Mouse (Mus musculus) myocyte (in vitro differentiated cells): ENCODE measurements around the gene Rbm39. TPM values are rescaled to one million over a fixed set of nuclear protein-coding genes. Genes with fewer than 3 reads are reported as not detected.

ENCODE experiments used
- H3K27me3 ChIP-seq: one replicate; pipeline ENCODE4 v1.6.1; 2011; ENCODE audit not compliant: control insufficient read depth, insufficient read depth, insufficient read length
- H3K36me3 ChIP-seq: one replicate; pipeline ENCODE4 v1.6.1; 2011; ENCODE audit not compliant: control insufficient read depth, insufficient read depth
- H3K4me2 ChIP-seq: one replicate; pipeline ENCODE4 v1.6.1; 2011; ENCODE audit warnings: low read depth, control low read depth
- H3K4me3 ChIP-seq: one replicate; pipeline ENCODE4 v1.5.1; 2011; ENCODE audit warnings: mild to moderate bottlenecking, control low read depth, moderate library complexity
- H3K79me2 ChIP-seq: one replicate; pipeline ENCODE4 v1.6.1; 2011; ENCODE audit not compliant: control insufficient read depth, insufficient read depth
- H3ac ChIP-seq: one replicate; pipeline ENCODE4 v1.6.1; 2011; ENCODE audit not compliant: control insufficient read depth, insufficient read length
- CEBPB ChIP-seq: IDR thresholded peaks from 2 replicates; pipeline ENCODE4 v1.6.1; 2011; ENCODE audit warnings: mild to moderate bottlenecking, moderate library complexity; ENCODE audit not compliant: poor library complexity, insufficient read depth, severe bottlenecking
- E2F4 ChIP-seq: IDR thresholded peaks from one replicate; pipeline ENCODE4 v1.6.1; 2011; ENCODE audit warnings: mild to moderate bottlenecking, control low read depth, moderate library complexity; ENCODE audit not compliant: insufficient read depth
- MAX ChIP-seq: IDR thresholded peaks from one replicate; pipeline ENCODE4 v1.6.1; 2011; ENCODE audit warnings: low read depth, mild to moderate bottlenecking, control low read depth
- MYOD1 ChIP-seq, 3 experiments: IDR thresholded peaks; one replicate each; pipeline ENCODE4 v1.6.1; 2011; ENCODE audit warnings: control low read depth in 2 of 3, low read depth in 2 of 3, mild to moderate bottlenecking in 2 of 3, moderate library complexity in 1 of 3; ENCODE audit not compliant: insufficient read length in 2 of 3, control insufficient read depth in 1 of 3
- MYOG ChIP-seq, 3 experiments: IDR thresholded peaks; one replicate each; pipeline ENCODE4 v1.6.1; 2011; ENCODE audit warnings: control low read depth in 2 of 3, low read depth in 2 of 3, mild to moderate bottlenecking in 2 of 3; ENCODE audit not compliant: insufficient read length in 2 of 3, control insufficient read depth in 1 of 3, insufficient read depth in 1 of 3
- POLR2A ChIP-seq: IDR thresholded peaks from one replicate; pipeline ENCODE4 v1.6.1; 2011; ENCODE audit warnings: low read depth, mild to moderate bottlenecking, control low read depth, moderate library complexity; ENCODE audit not compliant: insufficient read length
- POLR2AphosphoS2 ChIP-seq: IDR thresholded peaks from one replicate; pipeline ENCODE4 v1.6.1; 2011; ENCODE audit warnings: low read depth, control low read depth; ENCODE audit not compliant: insufficient read length
- REST ChIP-seq: IDR thresholded peaks from one replicate; pipeline ENCODE4 v1.6.1; 2011; ENCODE audit warnings: mild to moderate bottlenecking, control low read depth, moderate library complexity; ENCODE audit not compliant: insufficient read depth, insufficient read length
- SRF ChIP-seq: IDR thresholded peaks from one replicate; pipeline ENCODE4 v1.6.1; 2011; ENCODE audit warnings: low read depth; ENCODE audit not compliant: control insufficient read depth, insufficient read length
- TCF12 ChIP-seq: IDR thresholded peaks from one replicate; pipeline ENCODE4 v1.6.1; 2011; ENCODE audit warnings: mild to moderate bottlenecking, control low read depth; ENCODE audit not compliant: poor library complexity, insufficient read depth, severe bottlenecking
- TCF3 ChIP-seq: IDR thresholded peaks from one replicate; pipeline ENCODE4 v1.6.1; 2011; ENCODE audit warnings: low read depth, control low read depth; ENCODE audit not compliant: insufficient read length
- USF1 ChIP-seq: IDR thresholded peaks from one replicate; pipeline ENCODE4 v1.6.1; 2011; ENCODE audit warnings: low read depth, mild to moderate bottlenecking, control low read depth, moderate library complexity
- polyA plus RNA-seq: library from polyadenylated mRNA; unstranded; fragments of >200 nt; fragmentation: generic; extraction: Trizol; gene quantifications from one replicate; pipeline ENCODE4 v1.2.1, GENCODE M21; 2012; ENCODE audit warnings: missing spikeins

Rbm39 gene
- polyA plus RNA-seq, 1 experiment = 53.7 TPM

DNA sequence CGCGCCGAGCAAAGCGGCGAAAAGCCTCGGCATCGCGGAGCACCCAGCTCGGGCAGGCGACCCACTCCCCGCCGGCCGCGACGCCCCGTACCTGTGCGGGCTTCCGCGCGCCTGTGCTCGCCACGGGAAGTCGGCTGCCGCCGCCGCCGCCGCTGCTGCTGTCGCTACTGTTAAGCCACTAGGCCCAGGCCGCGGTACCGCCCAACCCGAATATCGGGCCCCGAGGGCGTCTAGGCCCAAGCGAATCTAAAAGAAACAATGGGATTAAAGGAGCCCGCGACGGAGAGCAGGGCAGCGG lies 293 bp downstream of the Rbm39 start:
- Histone ChIP-seq H3K27me3 (no peaks in the 10 kb centered on the region), H3K36me3 (peaks cover 42% of the 10 kb centered on the region), H3K4me2 (no peak overlapping the region), H3K79me2 (peaks cover 59% of the 10 kb centered on the region), H3ac (peak overlapping the region; percentile 77), H3K4me3 (peak overlapping the region; percentile 97)
- TF ChIP-seq MYOG (IDR thresholded peaks at IDR 0.05; ENCODE audit: control insufficient read depth in 1 of 3, insufficient read depth in 1 of 3, insufficient read length in 2 of 3, low read depth in 2 of 3) = no peak
- TF ChIP-seq CEBPB = no peak
- TF ChIP-seq TCF3 = no peak
- TF ChIP-seq REST = no peak
- TF ChIP-seq SRF = no peak

DNA sequence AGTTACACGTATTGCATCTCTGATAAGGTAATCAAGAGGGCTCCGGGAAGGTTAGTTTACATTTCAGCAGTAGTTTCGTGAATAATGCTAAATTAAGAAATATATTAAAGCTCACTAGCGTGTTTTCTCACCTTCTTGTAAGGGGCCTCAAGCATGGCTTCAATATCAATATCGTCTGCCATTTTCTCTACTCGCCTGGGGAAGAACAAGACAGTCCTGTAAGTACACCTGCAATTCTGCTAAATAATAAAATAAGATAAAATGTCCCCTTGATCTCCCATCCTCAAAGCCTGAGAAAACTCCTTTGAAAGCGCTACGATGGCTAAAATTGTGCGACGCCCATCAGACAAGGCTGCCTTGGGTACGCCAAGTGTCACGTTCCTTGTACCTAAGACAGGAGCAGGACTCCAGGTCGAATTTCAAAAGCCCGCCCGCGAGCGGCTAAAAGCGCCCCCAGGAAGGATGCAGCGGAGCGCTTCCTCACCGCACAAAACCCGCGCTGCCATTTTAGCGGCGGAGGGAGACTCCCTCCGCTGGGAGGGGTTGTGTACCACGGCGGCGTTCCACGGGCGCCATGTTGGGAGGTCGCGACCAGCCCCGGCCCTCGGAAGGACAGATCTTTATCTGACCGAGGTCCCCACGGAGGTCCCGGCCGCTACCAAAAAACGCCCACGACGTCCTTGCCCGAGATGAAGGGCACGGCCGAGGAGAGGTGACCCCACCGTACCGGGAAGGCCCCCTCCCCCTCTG lies 817 bp downstream of the Rbm39 start:
- no peaks in the 10 kb centered on the region for H3K27me3 ChIP-seq
- peaks cover 64% of the 10 kb centered on the region for H3K79me2 ChIP-seq
- peak overlapping the region; percentile 93 for H3K4me2 ChIP-seq
- peak overlapping the region; percentile 77 for H3ac ChIP-seq
- peaks cover 47% of the 10 kb centered on the region for H3K36me3 ChIP-seq
- peak; percentile 25 for TF ChIP-seq POLR2A
- TF ChIP-seq MAX = no peak
- TF ChIP-seq MYOD1 (IDR thresholded peaks at IDR 0.05; ENCODE audit: control insufficient read depth in 1 of 3, insufficient read length in 2 of 3, low read depth in 2 of 3) = no peak
- peak; percentile 43 for TF ChIP-seq E2F4
- H3K4me3 ChIP-seq = peak overlapping the region; percentile 97

DNA sequence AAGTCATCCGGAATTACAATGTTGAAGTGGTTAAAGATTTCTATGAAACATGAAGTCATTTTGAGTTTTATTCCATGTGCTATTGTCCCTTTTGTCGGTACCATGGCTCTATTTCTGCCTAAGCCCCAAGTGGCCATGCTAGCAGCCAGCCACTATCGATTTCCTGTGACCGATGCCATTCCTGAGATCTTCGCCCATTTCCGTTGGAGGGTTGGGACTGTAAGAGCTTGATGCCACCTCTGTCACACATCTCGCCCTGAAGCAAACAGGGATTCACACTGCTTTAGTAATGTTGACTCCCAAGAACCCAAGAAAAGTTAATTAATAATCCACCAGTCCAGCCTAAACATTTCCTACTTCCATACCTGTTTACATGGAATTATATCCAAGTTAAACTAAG lies 2.4 kb downstream of the Rbm39 start:
- no peaks in the 10 kb centered on the region for H3K27me3 ChIP-seq
- TF ChIP-seq TCF12 (no peak), USF1 (no peak), POLR2A (no peak), E2F4 (no peak), MYOG (IDR thresholded peaks at IDR 0.05; ENCODE audit: control insufficient read depth in 1 of 3, insufficient read depth in 1 of 3, insufficient read length in 2 of 3, low read depth in 2 of 3) (no peak), MYOD1 (IDR thresholded peaks at IDR 0.05; ENCODE audit: control insufficient read depth in 1 of 3, insufficient read length in 2 of 3, low read depth in 2 of 3) (no peak), MAX (no peak), CEBPB (no peak), REST (no peak), SRF (no peak), POLR2AphosphoS2 (no peak), TCF3 (no peak)
- H3K36me3 ChIP-seq = peaks cover 62% of the 10 kb centered on the region
- peak overlapping the region; percentile 93 for H3K4me2 ChIP-seq
- H3ac ChIP-seq = no peak overlapping the region
- H3K79me2 ChIP-seq = peaks cover 80% of the 10 kb centered on the region
- H3K4me3 ChIP-seq = peak overlapping the region; percentile 97

DNA sequence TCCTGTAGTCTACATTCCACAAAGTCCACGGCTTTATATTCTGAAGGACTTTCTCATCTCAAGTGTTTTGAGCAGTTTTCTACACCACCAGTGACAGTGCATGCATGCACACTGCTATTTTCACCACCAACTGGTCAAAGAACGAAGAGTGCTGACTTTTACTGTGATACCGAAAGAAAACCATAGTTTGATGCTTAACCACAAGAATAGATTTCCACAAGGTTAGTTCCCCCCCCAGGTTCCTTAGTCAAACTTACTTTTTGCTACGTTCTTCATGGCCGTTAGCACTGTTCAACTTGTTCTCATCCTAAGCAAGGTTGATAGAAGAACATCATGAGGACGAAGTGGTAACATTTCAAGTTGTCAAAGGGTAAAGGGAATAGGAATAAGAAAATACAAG lies 3.0 kb downstream of the Rbm39 start:
- Histone ChIP-seq H3ac (no peak overlapping the region), H3K27me3 (no peaks in the 10 kb centered on the region), H3K4me2 (peak overlapping the region; percentile 93), H3K79me2 (peaks cover 86% of the 10 kb centered on the region), H3K4me3 (peak overlapping the region; percentile 97), H3K36me3 (peaks cover 67% of the 10 kb centered on the region)
- TF ChIP-seq TCF3 = no peak
- TF ChIP-seq MYOG (IDR thresholded peaks at IDR 0.05; ENCODE audit: control insufficient read depth in 1 of 3, insufficient read depth in 1 of 3, insufficient read length in 2 of 3, low read depth in 2 of 3) = no peak
- no peak for TF ChIP-seq SRF
- TF ChIP-seq TCF12 = no peak
- TF ChIP-seq CEBPB = no peak
- TF ChIP-seq MAX = no peak
- TF ChIP-seq E2F4 = no peak
- TF ChIP-seq POLR2AphosphoS2 = no peak
- no peak for TF ChIP-seq USF1
- no peak for TF ChIP-seq MYOD1 (IDR thresholded peaks at IDR 0.05; ENCODE audit: control insufficient read depth in 1 of 3, insufficient read length in 2 of 3, low read depth in 2 of 3)
- TF ChIP-seq REST = no peak
- no peak for TF ChIP-seq POLR2A

DNA sequence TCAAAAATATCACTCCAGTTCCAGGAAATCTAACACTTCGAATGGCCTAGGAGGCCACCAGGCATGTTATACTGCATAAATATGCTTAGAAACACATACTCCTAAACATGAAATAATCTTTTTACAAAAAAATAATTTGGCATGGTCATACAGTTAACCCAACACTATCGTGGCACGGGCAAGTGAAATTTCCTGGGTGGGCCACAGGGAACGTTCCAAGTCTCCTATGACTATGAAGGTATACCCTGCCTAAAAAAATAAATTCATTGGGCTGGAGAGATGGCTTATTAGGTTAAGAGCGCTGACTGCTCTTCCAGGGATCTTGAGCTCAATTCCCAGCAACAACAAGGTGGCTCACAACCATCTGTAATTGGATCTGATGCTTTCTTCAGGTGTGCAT lies 13.5 kb downstream of the Rbm39 start:
- Histone ChIP-seq H3ac (no peak overlapping the region), H3K4me3 (no peak overlapping the region), H3K27me3 (no peaks in the 10 kb centered on the region), H3K36me3 (peaks cover 89% of the 10 kb centered on the region), H3K4me2 (no peak overlapping the region), H3K79me2 (peaks cover 71% of the 10 kb centered on the region)
- TF ChIP-seq POLR2A = no peak
- TF ChIP-seq MAX = no peak
- no peak for TF ChIP-seq POLR2AphosphoS2
- TF ChIP-seq MYOD1 (IDR thresholded peaks at IDR 0.05; ENCODE audit: control insufficient read depth in 1 of 3, insufficient read length in 2 of 3, low read depth in 2 of 3) = no peak
- no peak for TF ChIP-seq MYOG (IDR thresholded peaks at IDR 0.05; ENCODE audit: control insufficient read depth in 1 of 3, insufficient read depth in 1 of 3, insufficient read length in 2 of 3, low read depth in 2 of 3)
- TF ChIP-seq USF1 = no peak
- TF ChIP-seq SRF = no peak
- no peak for TF ChIP-seq REST
- no peak for TF ChIP-seq E2F4
- no peak for TF ChIP-seq CEBPB
- TF ChIP-seq TCF12 = no peak
- no peak for TF ChIP-seq TCF3
